Mouse (Mus musculus): ENCODE results near the gene Krt26. TPM values are rescaled to one million over a fixed set of nuclear protein-coding genes. Genes with fewer than 3 reads are reported as not detected.

Gene Krt26
- total and polyA plus RNA-seq, 2 experiments: not detected

GRCm38 (mm10) chr11:99333426-99333825 lies 4.3 kb downstream of the Krt26 start:
- no peak overlapping the region for H3K4me3 ChIP-seq (ENCODE audit: insufficient read depth, low read depth, low read length)
- no peak overlapping the region for H3K27ac ChIP-seq (replicated peaks; ENCODE audit: insufficient read depth, low read depth, low read length)
- WGBS: 85% methylated on average over 13 of the region's 13 CpGs
- H3K27me3 ChIP-seq (ENCODE audit: control insufficient read depth, insufficient read depth, low read length): no peaks in the 10 kb centered on the region
- DNase-seq (ENCODE audit: extremely low read depth, low read depth, low spot score): no peak
- no peaks in the 10 kb centered on the region for H3K4me1 ChIP-seq (ENCODE audit: control insufficient read depth, insufficient read depth, low read length)
- H3K79me2 ChIP-seq (ENCODE audit: control insufficient read depth, insufficient read depth, low read length): no peaks in the 10 kb centered on the region
- H3K9ac ChIP-seq (ENCODE audit: low read depth, low read length): no peak overlapping the region
- H3K36me3 ChIP-seq (ENCODE audit: control insufficient read depth, insufficient read depth, low read length): no peaks in the 10 kb centered on the region
- TF ChIP-seq POLR2A (IDR thresholded peaks at IDR 0.05; ENCODE audit: extremely low read depth, insufficient read depth, low read length) (no peak), CTCF (IDR thresholded peaks at IDR 0.05; ENCODE audit: low read depth, low read length) (no peak)

GRCm38 (mm10) chr11:99329655-99330054 lies 8.1 kb downstream of the Krt26 start:
- no peak overlapping the region for H3K27ac ChIP-seq (replicated peaks; ENCODE audit: insufficient read depth, low read depth, low read length)
- no peaks in the 10 kb centered on the region for H3K27me3 ChIP-seq (ENCODE audit: control insufficient read depth, insufficient read depth, low read length)
- DNase-seq (ENCODE audit: extremely low read depth, low read depth, low spot score): no peak
- H3K4me1 ChIP-seq (ENCODE audit: control insufficient read depth, insufficient read depth, low read length): no peaks in the 10 kb centered on the region
- H3K36me3 ChIP-seq (ENCODE audit: control insufficient read depth, insufficient read depth, low read length): no peaks in the 10 kb centered on the region
- 76% methylated on average over 2 of the region's 2 CpGs for WGBS
- H3K9ac ChIP-seq (ENCODE audit: low read depth, low read length): no peak overlapping the region
- H3K4me3 ChIP-seq (ENCODE audit: insufficient read depth, low read depth, low read length): no peak overlapping the region
- no peak for TF ChIP-seq POLR2A (IDR thresholded peaks at IDR 0.05; ENCODE audit: extremely low read depth, insufficient read depth, low read length)
- TF ChIP-seq CTCF (IDR thresholded peaks at IDR 0.05; ENCODE audit: low read depth, low read length): no peak
- no peaks in the 10 kb centered on the region for H3K79me2 ChIP-seq (ENCODE audit: control insufficient read depth, insufficient read depth, low read length)

- no peak for DNase-seq (ENCODE audit: extremely low read depth, low read depth, low spot score)
- Histone ChIP-seq H3K4me1 (ENCODE audit: control insufficient read depth, insufficient read depth, low read length) (no peaks in the 10 kb centered on the region), H3K79me2 (ENCODE audit: control insufficient read depth, insufficient read depth, low read length) (no peaks in the 10 kb centered on the region), H3K27me3 (ENCODE audit: control insufficient read depth, insufficient read depth, low read length) (no peaks in the 10 kb centered on the region), H3K4me3 (ENCODE audit: insufficient read depth, low read depth, low read length) (no peak within 1 kb of the TSS), H3K9ac (ENCODE audit: low read depth, low read length) (no peak within 1 kb of the TSS), H3K36me3 (ENCODE audit: control insufficient read depth, insufficient read depth, low read length) (no peaks in the 10 kb centered on the region), H3K27ac (replicated peaks; ENCODE audit: insufficient read depth, low read depth, low read length) (no peak within 1 kb of the TSS)
- TF ChIP-seq CTCF (IDR thresholded peaks at IDR 0.05; ENCODE audit: low read depth, low read length) (no peak), POLR2A (IDR thresholded peaks at IDR 0.05; ENCODE audit: extremely low read depth, insufficient read depth, low read length) (no peak)
- 88% methylated on average over 11 of the region's 11 CpGs for WGBS
Observed at GRCm38 (mm10) chr11:99322851-99323250, 14.9 kb downstream of the Krt26 start, which contains the start of gene Krt25. Krt25 (minus strand) TSS chr11:99322951.

GRCm38 (mm10) chr11:99321094-99321493 lies 16.7 kb downstream of the Krt26 start:
- DNase-seq (ENCODE audit: extremely low read depth, low read depth, low spot score): no peak
- no peak overlapping the region for H3K4me3 ChIP-seq (ENCODE audit: insufficient read depth, low read depth, low read length)
- H3K36me3 ChIP-seq (ENCODE audit: control insufficient read depth, insufficient read depth, low read length): no peaks in the 10 kb centered on the region
- no peak overlapping the region for H3K9ac ChIP-seq (ENCODE audit: low read depth, low read length)
- no peaks in the 10 kb centered on the region for H3K79me2 ChIP-seq (ENCODE audit: control insufficient read depth, insufficient read depth, low read length)
- no peaks in the 10 kb centered on the region for H3K4me1 ChIP-seq (ENCODE audit: control insufficient read depth, insufficient read depth, low read length)
- TF ChIP-seq POLR2A (IDR thresholded peaks at IDR 0.05; ENCODE audit: extremely low read depth, insufficient read depth, low read length) (no peak), CTCF (IDR thresholded peaks at IDR 0.05; ENCODE audit: low read depth, low read length) (no peak)
- H3K27me3 ChIP-seq (ENCODE audit: control insufficient read depth, insufficient read depth, low read length): no peaks in the 10 kb centered on the region
- no peak overlapping the region for H3K27ac ChIP-seq (replicated peaks; ENCODE audit: insufficient read depth, low read depth, low read length)
- WGBS: 94% methylated on average over 14 of the region's 14 CpGs

- Histone ChIP-seq H3K4me1 (ENCODE audit: control insufficient read depth, insufficient read depth, low read length) (no peaks in the 10 kb centered on the region), H3K4me3 (ENCODE audit: insufficient read depth, low read depth, low read length) (no peak overlapping the region), H3K27me3 (ENCODE audit: control insufficient read depth, insufficient read depth, low read length) (no peaks in the 10 kb centered on the region), H3K36me3 (ENCODE audit: control insufficient read depth, insufficient read depth, low read length) (no peaks in the 10 kb centered on the region), H3K27ac (replicated peaks; ENCODE audit: insufficient read depth, low read depth, low read length) (no peak overlapping the region), H3K9ac (ENCODE audit: low read depth, low read length) (no peak overlapping the region), H3K79me2 (ENCODE audit: control insufficient read depth, insufficient read depth, low read length) (no peaks in the 10 kb centered on the region)
- WGBS: 16% methylated on average over 9 of the region's 9 CpGs
- DNase-seq (ENCODE audit: extremely low read depth, low read depth, low spot score): peak; percentile 10
- TF ChIP-seq POLR2A (IDR thresholded peaks at IDR 0.05; ENCODE audit: extremely low read depth, insufficient read depth, low read length) (no peak), CTCF (IDR thresholded peaks at IDR 0.05; ENCODE audit: low read depth, low read length) (no peak)
Observed at GRCm38 (mm10) chr11:99319127-99319526, 18.6 kb downstream of the Krt26 start.

GRCm38 (mm10) chr11:99316543-99316942 lies 21.2 kb downstream of the Krt26 start:
- Histone ChIP-seq H3K79me2 (ENCODE audit: control insufficient read depth, insufficient read depth, low read length) (no peaks in the 10 kb centered on the region), H3K4me3 (ENCODE audit: insufficient read depth, low read depth, low read length) (no peak overlapping the region), H3K9ac (ENCODE audit: low read depth, low read length) (no peak overlapping the region), H3K27ac (replicated peaks; ENCODE audit: insufficient read depth, low read depth, low read length) (no peak overlapping the region), H3K4me1 (ENCODE audit: control insufficient read depth, insufficient read depth, low read length) (no peaks in the 10 kb centered on the region), H3K27me3 (ENCODE audit: control insufficient read depth, insufficient read depth, low read length) (no peaks in the 10 kb centered on the region), H3K36me3 (ENCODE audit: control insufficient read depth, insufficient read depth, low read length) (no peaks in the 10 kb centered on the region)
- no peak for TF ChIP-seq POLR2A (IDR thresholded peaks at IDR 0.05; ENCODE audit: extremely low read depth, insufficient read depth, low read length)
- no peak for TF ChIP-seq CTCF (IDR thresholded peaks at IDR 0.05; ENCODE audit: low read depth, low read length)
- DNase-seq (ENCODE audit: extremely low read depth, low read depth, low spot score): no peak
- WGBS: 81% methylated on average over 8 of the region's 8 CpGs
